Mouse (Mus musculus): Measurements from ENCODE around the gene Srcin1.

GRCm38 (mm10) chr11:97511661-97512369, 64.2 kb downstream of the Srcin1 start:
- TF ChIP-seq CTCF (IDR thresholded peaks at IDR 0.05; ENCODE audit: low read depth, low read length) (no peak), TAL1 (conservative IDR thresholded peaks at IDR 0.05; ENCODE audit: low read depth, low read length) (no peak), GATA1 (IDR thresholded peaks at IDR 0.05; ENCODE audit: borderline replicate concordance, low read length) (no peak), POLR2AphosphoS5 (IDR thresholded peaks at IDR 0.05; ENCODE audit: insufficient replicate concordance, low read depth, low read length) (no peak), GATA2 (IDR thresholded peaks at IDR 0.05; ENCODE audit: borderline replicate concordance, low read depth, low read length) (no peak)
